Mouse (Mus musculus) forebrain, embryonic 12.5 days (tissue): ENCODE data around the gene BC030499. TPM values are rescaled to one million over a fixed set of nuclear protein-coding genes. Genes with fewer than 3 reads are reported as not detected.

Experiments used
- ATAC-seq: fragments of 200-750 bp; cut with Nextera tagmentation; 2 replicates; pipeline ENCODE4 v1.8.0; 2017; ENCODE audit warnings: moderate TSS enrichment; ENCODE audit not compliant: low FRiP score
- H3K27ac ChIP-seq: fragments of 300-500 bp; sonication (generic); 2 replicates; pipeline ENCODE4 v1.5.1; 2016; ENCODE audit warnings: mild to moderate bottlenecking
- H3K27me3 ChIP-seq: fragments of 300-500 bp; sonication (generic); 2 replicates; pipeline ENCODE4 v1.6.1; 2016; ENCODE audit warnings: mild to moderate bottlenecking
- H3K36me3 ChIP-seq: fragments of 300-500 bp; sonication (generic); replicated peaks from 2 replicates; pipeline ENCODE4 v1.6.1; 2016; ENCODE audit warnings: mild to moderate bottlenecking
- H3K4me1 ChIP-seq: fragments of 300-500 bp; sonication (generic); 2 replicates; pipeline ENCODE4 v1.6.1; 2016
- H3K4me2 ChIP-seq: fragments of 300-500 bp; sonication (generic); 2 replicates; pipeline ENCODE4 v1.6.1; 2016; ENCODE audit warnings: mild to moderate bottlenecking, moderate library complexity
- H3K4me3 ChIP-seq: fragments of 300-500 bp; sonication (generic); replicated peaks from 2 replicates; pipeline ENCODE4 v1.5.1; 2016; ENCODE audit warnings: mild to moderate bottlenecking
- H3K9ac ChIP-seq: fragments of 300-500 bp; sonication (generic); 2 replicates; pipeline ENCODE4 v1.6.1; 2016; ENCODE audit warnings: mild to moderate bottlenecking
- H3K9me3 ChIP-seq: fragments of 300-500 bp; sonication (generic); 2 replicates; pipeline ENCODE4 v1.6.1; 2016
- WGBS: fragments of 180-500 bp; shearing (Covaris S2); methylation state at CpG from one replicate; pipeline ENCODE4 v1.1.7; 2016; 5-methylcytosine and 5-hydroxymethylcytosine counted together
- polyA plus RNA-seq: library from polyadenylated mRNA; unstranded; fragments of >200 nt; fragmentation: Nextera tagmentation; extraction: Ambion mirVana; gene quantifications from 2 replicates; pipeline ENCODE4 v1.2.1, GENCODE M21; 2016

BC030499 gene
- 0.41 and 0.52 TPM in 2 replicates for polyA plus RNA-seq

DNA sequence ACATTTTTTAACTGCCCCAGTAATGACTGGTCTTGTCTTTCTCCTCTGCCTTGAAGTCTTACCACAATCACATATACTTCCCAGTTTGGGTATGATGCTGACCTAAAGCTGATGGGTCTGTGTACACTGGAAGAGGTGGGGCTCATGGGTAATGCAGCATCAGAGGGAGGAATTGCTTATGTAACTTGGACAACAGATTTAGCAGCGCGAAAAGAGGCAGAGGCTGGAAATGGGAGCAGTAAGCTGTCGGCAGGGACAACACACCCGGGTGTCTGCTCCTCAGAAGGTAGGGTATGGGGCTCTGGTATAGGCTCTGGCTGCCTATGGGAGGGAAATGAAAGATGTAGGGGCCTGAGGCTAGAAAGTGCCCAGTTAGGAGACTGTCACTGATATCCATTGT, at the start of gene BC030499:
BC030499 (plus strand) TSS at position 188 of the 400 bp plus-strand sequence.
- Histone ChIP-seq H3K9ac (no peak within 1 kb of the TSS), H3K36me3 (peaks cover 73% of the 10 kb centered on the region), H3K4me3 (no peak within 1 kb of the TSS), H3K4me1 (no peaks in the 10 kb centered on the region), H3K9me3 (no peaks in the 10 kb centered on the region), H3K27me3 (no peaks in the 10 kb centered on the region), H3K27ac (no peak within 1 kb of the TSS), H3K4me2 (no peak within 1 kb of the TSS)
- ATAC-seq: no peak
- WGBS: 90% methylated on average over 4 of the region's 4 CpGs

DNA sequence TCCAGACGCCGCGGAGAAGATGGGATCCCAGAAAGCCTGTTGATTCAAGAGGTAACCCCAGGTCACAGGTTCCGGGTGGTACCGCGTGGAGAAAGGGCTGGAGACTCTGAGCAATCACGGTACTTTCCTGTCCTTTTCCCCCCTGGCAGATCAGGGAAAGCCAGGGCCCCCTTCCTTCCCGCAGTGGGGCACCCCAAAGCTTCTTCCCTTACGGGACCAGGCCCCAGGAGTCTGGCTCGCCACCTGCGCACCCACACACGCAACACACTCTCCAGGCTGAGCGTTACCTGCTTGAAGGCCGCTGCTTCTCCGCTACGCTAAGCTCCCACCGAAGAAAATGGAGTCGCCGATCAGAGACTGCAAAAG, 45.4 kb upstream of the BC030499 start:
- H3K27me3 ChIP-seq: no peaks in the 10 kb centered on the region
- H3K36me3 ChIP-seq: peaks cover 11% of the 10 kb centered on the region
- peak overlapping the region; percentile 89 for H3K9ac ChIP-seq
- H3K4me1 ChIP-seq: peaks cover 41% of the 10 kb centered on the region
- ATAC-seq: peak; percentile 62
- peak overlapping the region; percentile 86 for H3K4me2 ChIP-seq
- under 1% methylated on average over 19 of the region's 19 CpGs for WGBS
- H3K9me3 ChIP-seq: no peaks in the 10 kb centered on the region
- peak overlapping the region; percentile 91 for H3K4me3 ChIP-seq
- H3K27ac ChIP-seq: peak overlapping the region; percentile 84

DNA sequence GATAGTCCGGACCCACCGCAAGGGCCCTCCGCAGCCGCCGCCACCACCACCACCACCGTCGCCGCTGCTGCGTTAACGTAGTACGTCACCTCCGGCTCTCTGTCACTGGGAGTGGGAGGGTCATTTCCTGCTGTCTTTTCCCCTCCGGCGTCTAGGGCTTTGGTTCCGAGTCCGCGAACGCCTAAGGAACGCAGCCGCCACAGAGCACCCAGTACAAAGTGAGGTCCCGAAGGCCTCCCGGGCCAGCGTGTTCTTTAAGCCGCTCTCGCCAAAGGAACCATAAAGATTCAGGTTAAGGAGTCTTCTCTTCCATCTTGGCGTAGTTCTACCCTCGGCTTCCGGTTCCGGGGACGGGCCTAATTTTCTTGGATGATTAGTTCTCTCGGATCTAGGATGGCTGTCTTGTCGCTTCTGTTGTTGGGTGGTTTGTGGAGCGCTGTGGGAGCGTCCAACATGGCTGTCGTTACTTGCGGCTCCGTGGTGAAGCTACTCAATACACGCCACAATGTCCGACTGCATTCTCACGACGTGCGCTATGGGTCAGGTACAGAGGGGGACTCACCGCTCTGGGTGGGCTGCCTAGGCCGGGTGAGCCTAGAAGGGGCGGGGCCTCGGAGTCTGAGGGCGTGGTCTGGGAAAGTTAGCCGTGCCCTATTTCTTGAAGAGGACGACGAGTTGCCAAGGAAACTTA, 44.9 kb upstream of the BC030499 start, which contains the start of the genes Sdf2 and Supt6:
Sdf2 (plus strand) TSS at position 120 of the 691 bp plus-strand sequence.
Supt6 (minus strand) TSS at position 361 of the 691 bp plus-strand sequence.
- H3K4me1 ChIP-seq: peaks cover 41% of the 10 kb centered on the region
- WGBS: 0% methylated on average over 50 of the region's 50 CpGs
- H3K9me3 ChIP-seq: no peaks in the 10 kb centered on the region
- H3K9ac ChIP-seq: peak within 1 kb of the TSS; percentile 89
- H3K4me2 ChIP-seq: peak within 1 kb of the TSS; percentile 86
- H3K27me3 ChIP-seq: no peaks in the 10 kb centered on the region
- H3K4me3 ChIP-seq: peak within 1 kb of the TSS; percentile 91
- peak within 1 kb of the TSS; percentile 84 for H3K27ac ChIP-seq
- H3K36me3 ChIP-seq: peaks cover 10% of the 10 kb centered on the region
- ATAC-seq: peak; percentile 96

DNA sequence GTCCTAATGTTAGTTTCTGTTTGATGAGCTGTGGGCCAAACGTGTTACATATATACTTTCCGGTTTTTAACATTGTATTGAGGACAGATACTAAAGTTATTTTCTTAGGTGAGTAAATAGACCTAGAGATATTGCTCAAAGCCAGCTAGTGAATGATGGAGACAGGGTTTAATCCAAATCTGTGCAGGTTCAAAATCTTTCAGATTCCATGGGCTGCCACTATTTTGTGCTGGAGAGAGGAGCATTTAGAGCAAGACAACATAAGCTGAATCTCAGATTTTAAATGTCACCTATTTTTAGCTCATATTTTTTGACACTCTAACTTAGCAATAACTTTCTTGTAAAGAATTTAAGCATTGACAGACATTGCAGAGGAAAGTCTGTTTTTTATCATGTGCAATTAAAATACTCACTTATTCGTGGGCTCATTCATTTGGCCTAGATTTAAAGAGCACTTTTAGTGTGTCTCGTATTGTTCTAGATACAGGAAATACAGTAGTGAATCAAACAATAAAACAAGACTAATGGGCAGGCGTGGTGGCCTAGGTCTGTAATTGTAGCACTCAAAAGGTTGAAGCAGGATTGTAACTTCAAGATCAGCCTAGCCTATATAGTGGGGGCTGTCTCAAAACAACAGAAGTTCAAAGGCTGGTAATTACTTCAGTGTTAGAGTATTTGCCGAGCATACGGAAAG, 44.2 kb upstream of the BC030499 start:
- no peaks in the 10 kb centered on the region for H3K9me3 ChIP-seq
- H3K4me2 ChIP-seq: peak overlapping the region; percentile 86
- WGBS: 53% methylated on average over 7 of the region's 7 CpGs
- no peaks in the 10 kb centered on the region for H3K27me3 ChIP-seq
- H3K27ac ChIP-seq: peak overlapping the region; percentile 84
- peaks cover 15% of the 10 kb centered on the region for H3K36me3 ChIP-seq
- peaks cover 41% of the 10 kb centered on the region for H3K4me1 ChIP-seq
- peak overlapping the region; percentile 91 for H3K4me3 ChIP-seq
- H3K9ac ChIP-seq: peak overlapping the region; percentile 33
- ATAC-seq: no peak

DNA sequence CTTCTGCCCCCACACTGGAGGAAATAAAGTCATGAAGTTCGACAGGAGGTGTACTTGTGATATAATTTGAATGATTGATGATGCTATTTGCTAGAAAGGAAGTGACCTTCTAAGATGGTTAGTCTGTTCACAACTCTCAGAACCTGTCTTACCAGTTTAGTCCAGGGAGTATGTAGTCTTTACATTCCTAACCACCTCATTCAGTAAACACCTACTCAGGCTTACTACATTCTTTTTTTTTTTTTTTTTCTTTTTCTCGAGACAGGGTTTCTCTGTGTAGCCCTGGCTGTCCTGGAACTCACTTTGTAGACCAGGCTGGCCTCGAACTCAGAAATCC, 43.7 kb upstream of the BC030499 start:
- H3K4me3 ChIP-seq: no peak overlapping the region
- H3K36me3 ChIP-seq: peaks cover 20% of the 10 kb centered on the region
- WGBS: 72% methylated on average over 3 of the region's 3 CpGs
- peaks cover 40% of the 10 kb centered on the region for H3K4me1 ChIP-seq
- H3K4me2 ChIP-seq: peak overlapping the region; percentile 86
- H3K27ac ChIP-seq: no peak overlapping the region
- no peak overlapping the region for H3K9ac ChIP-seq
- no peak for ATAC-seq
- no peaks in the 10 kb centered on the region for H3K27me3 ChIP-seq
- no peaks in the 10 kb centered on the region for H3K9me3 ChIP-seq

DNA sequence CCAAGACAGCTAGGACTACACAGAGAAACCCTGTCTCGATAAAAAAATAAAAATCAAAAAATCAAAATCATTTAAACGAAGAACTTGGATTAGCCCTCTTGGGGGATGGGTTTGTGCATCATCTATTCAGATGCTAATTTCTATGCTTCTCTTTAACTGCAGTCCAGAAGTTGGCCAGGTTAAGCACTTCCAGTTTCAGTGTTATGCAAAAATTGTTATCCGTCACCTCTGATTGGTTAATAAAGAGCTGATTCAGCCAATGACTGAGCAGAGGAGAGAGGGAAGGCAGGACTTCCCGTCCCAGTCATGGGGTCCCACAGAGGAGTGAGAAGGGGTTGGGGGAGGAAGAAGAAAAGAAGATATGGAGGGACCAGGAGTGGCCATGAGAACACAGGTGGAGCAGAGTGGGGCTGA, 42.9 kb upstream of the BC030499 start:
- 64% methylated on average over 4 of the region's 4 CpGs for WGBS
- H3K4me2 ChIP-seq: peak overlapping the region; percentile 31; the same call in 1 of the 2 replicates
- H3K9ac ChIP-seq: no peak overlapping the region
- no peak for ATAC-seq
- no peaks in the 10 kb centered on the region for H3K27me3 ChIP-seq
- peaks cover 38% of the 10 kb centered on the region for H3K4me1 ChIP-seq
- no peak overlapping the region for H3K27ac ChIP-seq
- H3K4me3 ChIP-seq: no peak overlapping the region
- peaks cover 26% of the 10 kb centered on the region for H3K36me3 ChIP-seq
- H3K9me3 ChIP-seq: no peaks in the 10 kb centered on the region

DNA sequence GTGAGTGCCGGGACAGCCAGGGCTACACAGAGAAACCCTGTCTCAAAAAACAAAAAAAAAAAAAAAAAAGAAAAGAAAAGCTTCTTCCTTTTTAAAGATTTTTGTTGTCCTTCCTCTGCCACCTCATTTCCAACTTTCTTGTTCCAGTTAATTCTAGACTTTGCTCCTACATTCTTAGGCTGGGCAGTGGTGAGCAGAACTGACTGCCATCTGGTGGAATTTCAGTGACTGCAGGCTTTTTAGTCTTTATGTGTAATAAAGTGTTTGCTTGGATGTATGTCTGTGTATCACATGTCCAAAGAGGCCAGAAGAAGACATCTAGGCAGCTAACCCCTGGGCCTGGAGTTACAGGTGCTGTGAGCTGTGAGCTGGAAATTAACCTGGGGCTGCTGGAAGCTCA, 34.0 kb upstream of the BC030499 start:
- H3K9me3 ChIP-seq: no peaks in the 10 kb centered on the region
- no peak overlapping the region for H3K4me2 ChIP-seq
- WGBS: 100% methylated on average over 1 of the region's 1 CpGs

DNA sequence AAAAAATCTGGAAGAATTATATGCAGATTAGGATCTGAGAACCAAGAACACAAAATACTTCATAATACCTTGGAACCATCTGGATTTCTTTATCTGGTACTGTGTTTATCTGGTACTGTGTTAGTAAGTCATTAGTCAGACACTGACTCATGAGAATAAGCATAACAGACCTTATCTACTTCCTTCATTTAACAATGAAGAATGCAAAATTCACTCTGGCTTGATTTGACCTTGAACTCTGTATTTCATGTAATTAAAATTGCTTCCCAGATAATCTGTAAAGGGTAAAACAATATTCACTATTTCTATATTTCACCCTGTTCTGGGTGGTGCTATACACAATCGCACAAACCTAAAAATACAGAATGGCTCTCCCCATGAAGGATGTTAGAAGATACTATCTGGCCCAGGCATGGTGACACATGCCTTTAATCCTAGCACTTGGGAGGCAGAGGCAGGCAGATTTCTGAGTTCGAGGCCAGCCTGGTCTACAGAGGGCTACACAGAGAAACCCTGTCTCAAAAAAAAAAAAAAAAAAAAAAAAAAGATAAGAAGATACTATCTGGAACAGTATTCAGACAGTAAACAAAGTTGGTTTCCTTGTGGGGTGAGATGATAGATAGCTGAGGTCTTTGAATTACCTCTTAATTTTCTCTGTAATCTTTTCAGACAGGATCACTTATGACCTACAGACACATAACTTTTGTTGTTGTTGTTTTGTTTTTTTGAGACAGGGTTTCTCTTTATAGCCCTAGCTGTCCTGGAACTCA, 30.0 kb upstream of the BC030499 start:
- no peak for ATAC-seq
- 0 out of 2 replicates have a peak overlapping the region, but pooled peaks have one; percentile 91 for H3K9ac ChIP-seq
- peak overlapping the region; percentile 90 for H3K4me3 ChIP-seq
- peaks cover 24% of the 10 kb centered on the region for H3K36me3 ChIP-seq
- no peaks in the 10 kb centered on the region for H3K9me3 ChIP-seq
- no peak overlapping the region for H3K27ac ChIP-seq
- WGBS: 95% methylated on average over 2 of the region's 2 CpGs
- peak overlapping the region; percentile 81 for H3K4me2 ChIP-seq
- peaks cover 11% of the 10 kb centered on the region for H3K4me1 ChIP-seq
- peaks cover 14% of the 10 kb centered on the region; the same call in 1 of the 2 replicates for H3K27me3 ChIP-seq

More for the DNA sequence above, 34.0 kb upstream of the BC030499 start:
- peaks cover 14% of the 10 kb centered on the region; the same call in 1 of the 2 replicates for H3K27me3 ChIP-seq
- ATAC-seq: no peak
- H3K9ac ChIP-seq: no peak overlapping the region
- H3K27ac ChIP-seq: no peak overlapping the region
- H3K36me3 ChIP-seq: peaks cover 28% of the 10 kb centered on the region
- no peaks in the 10 kb centered on the region for H3K4me1 ChIP-seq
- no peak overlapping the region for H3K4me3 ChIP-seq

DNA sequence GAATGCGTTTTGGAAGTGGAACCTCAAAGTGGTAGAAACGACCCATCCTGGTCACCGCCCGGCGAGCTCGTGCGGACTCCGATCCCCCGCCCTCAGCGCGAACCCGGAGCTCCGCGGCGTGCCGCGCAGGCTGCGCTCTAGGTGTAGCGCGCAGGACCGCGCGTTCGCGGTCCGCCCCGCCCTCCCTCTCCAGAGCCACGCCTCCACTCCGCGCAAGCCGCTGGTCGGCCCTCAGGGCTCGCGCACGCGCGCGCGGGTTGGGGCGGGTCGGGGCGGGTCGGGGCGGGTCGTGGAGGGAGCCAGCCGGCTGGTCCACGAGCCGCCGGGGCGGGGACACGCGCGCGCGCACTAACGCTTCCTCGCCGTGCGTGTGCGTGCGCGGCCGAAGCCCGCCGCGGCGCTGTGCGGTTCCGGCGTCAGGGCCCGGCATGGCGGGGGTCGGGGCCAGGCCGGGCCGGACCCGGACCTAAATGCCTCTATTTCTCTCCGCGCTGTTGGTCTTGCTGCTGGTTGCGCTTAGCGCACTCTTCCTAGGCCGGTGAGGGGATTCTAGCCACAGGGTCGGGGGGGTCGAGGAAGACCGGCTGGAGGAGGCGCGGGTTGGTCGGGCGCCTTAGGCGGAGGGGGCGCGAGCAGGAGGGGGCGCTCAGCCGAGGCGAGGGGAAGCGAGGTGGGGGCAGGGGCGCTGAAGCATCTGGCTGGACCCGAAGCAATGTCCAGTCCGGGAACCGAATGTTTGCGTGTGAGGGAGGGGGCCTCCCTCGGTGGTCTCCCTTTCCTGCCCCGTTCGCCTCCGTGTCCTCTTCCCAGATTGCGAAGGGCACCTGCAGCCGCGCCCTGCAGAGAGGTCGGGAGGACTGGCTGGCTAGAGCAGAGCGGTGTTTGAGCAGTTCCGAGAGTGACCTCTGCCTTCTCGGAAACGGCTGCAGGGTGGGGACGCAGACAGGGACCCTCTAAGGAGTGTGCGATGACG, 29.0 kb upstream of the BC030499 start, which contains the start of gene 2610507B11Rik:
2610507B11Rik (plus strand) TSS at position 373 of the 973 bp plus-strand sequence.
- Histone ChIP-seq H3K4me1 (peaks cover 11% of the 10 kb centered on the region), H3K27me3 (peaks cover 14% of the 10 kb centered on the region; the same call in 1 of the 2 replicates), H3K9me3 (no peaks in the 10 kb centered on the region), H3K27ac (peak within 1 kb of the TSS; percentile 86), H3K36me3 (peaks cover 32% of the 10 kb centered on the region), H3K4me3 (peak within 1 kb of the TSS; percentile 90), H3K9ac (peak within 1 kb of the TSS; percentile 91), H3K4me2 (peak within 1 kb of the TSS; percentile 81)
- peak; percentile 95 for ATAC-seq
- WGBS: under 1% methylated on average over 109 of the region's 115 CpGs

DNA sequence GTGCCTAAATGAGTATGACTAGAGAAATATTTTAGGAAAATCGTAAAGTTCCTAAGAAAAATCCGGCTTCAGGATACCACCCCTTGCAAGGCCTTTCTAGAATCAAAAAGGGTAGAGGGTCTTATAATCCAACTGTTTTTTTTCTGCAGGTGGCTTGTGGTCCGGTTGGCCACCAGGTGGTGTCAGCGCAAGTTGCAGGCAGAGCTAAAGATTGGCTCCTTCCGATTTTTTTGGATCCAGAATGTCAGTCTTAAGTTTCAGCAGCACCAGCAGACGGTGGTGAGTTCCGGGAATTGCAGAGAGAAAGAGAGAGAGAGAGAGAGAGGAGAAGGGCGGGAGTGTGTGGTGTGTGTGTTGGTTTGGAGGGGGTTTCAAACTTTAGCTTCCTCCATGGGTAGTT, 28.1 kb upstream of the BC030499 start:
- H3K27me3 ChIP-seq: peaks cover 14% of the 10 kb centered on the region; the same call in 1 of the 2 replicates
- H3K36me3 ChIP-seq: peaks cover 40% of the 10 kb centered on the region
- 2% methylated on average over 8 of the region's 8 CpGs for WGBS
- ATAC-seq: no peak
- H3K4me1 ChIP-seq: peaks cover 11% of the 10 kb centered on the region
- H3K4me3 ChIP-seq: peak overlapping the region; percentile 90
- peak overlapping the region; percentile 81 for H3K4me2 ChIP-seq
- peak overlapping the region; percentile 25; the same call in 1 of the 2 replicates for H3K9ac ChIP-seq
- H3K9me3 ChIP-seq: no peaks in the 10 kb centered on the region
- no peak overlapping the region for H3K27ac ChIP-seq

DNA sequence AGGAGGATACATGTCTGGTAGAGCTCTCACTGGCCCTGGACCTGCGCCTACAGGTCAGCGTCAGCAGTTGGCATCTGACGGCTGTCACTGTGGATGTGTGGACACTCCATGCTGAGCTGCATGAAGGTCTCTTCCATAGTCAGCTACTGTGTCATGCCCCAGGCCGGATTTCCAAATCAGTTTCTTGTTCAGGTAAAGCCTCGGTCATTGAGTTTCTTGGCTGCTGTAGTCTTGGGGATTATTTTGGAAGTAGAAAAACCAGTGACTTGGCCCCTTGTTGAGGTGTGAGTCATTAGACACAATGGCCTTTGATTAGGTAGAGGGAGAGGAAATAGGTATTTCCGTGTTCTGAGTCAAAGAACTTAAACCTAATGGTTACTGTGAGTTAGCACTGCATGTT, 25.1 kb upstream of the BC030499 start:
- WGBS: 98% methylated on average over 6 of the region's 6 CpGs
- H3K27me3 ChIP-seq: no peaks in the 10 kb centered on the region
- H3K9ac ChIP-seq: no peak overlapping the region
- H3K4me1 ChIP-seq: peaks cover 11% of the 10 kb centered on the region
- no peaks in the 10 kb centered on the region for H3K9me3 ChIP-seq
- no peak overlapping the region for H3K4me3 ChIP-seq
- H3K27ac ChIP-seq: no peak overlapping the region
- peaks cover 68% of the 10 kb centered on the region for H3K36me3 ChIP-seq
- ATAC-seq: no peak
- no peak overlapping the region for H3K4me2 ChIP-seq
